Mouse (Mus musculus) midbrain, embryonic 10.5 days (tissue): ENCODE data around the gene Avpr1b. TPM values are rescaled to one million over a fixed set of nuclear protein-coding genes. Genes with fewer than 3 reads are reported as not detected.

Source experiments
- DNase-seq: peaks from one replicate; pipeline ENCODE4 v3.0.0-alpha.2; 2017; ENCODE audit warnings: low spot score
- H3K27ac ChIP-seq: fragments of 300-500 bp; sonication (generic); replicated peaks from 2 replicates; pipeline ENCODE4 v1.5.1; 2016; ENCODE audit warnings: mild to moderate bottlenecking
- H3K27me3 ChIP-seq: fragments of 300-500 bp; sonication (generic); 2 replicates; pipeline ENCODE4 v1.6.1; 2016; ENCODE audit warnings: low read depth, mild to moderate bottlenecking; ENCODE audit not compliant: poor library complexity, severe bottlenecking
- H3K36me3 ChIP-seq: fragments of 300-500 bp; sonication (generic); 2 replicates; pipeline ENCODE4 v1.6.1; 2016; ENCODE audit warnings: mild to moderate bottlenecking, moderate library complexity
- H3K4me1 ChIP-seq: fragments of 300-500 bp; sonication (generic); 2 replicates; pipeline ENCODE4 v1.6.1; 2016
- H3K4me3 ChIP-seq: fragments of 300-500 bp; sonication (generic); 2 replicates; pipeline ENCODE4 v1.5.1; 2016; ENCODE audit warnings: mild to moderate bottlenecking, moderate library complexity
- H3K9me3 ChIP-seq: fragments of 300-500 bp; sonication (generic); replicated peaks from 2 replicates; pipeline ENCODE4 v1.6.1; 2016; ENCODE audit warnings: mild to moderate bottlenecking
- WGBS: fragments of 180-500 bp; shearing (Covaris S2); methylation state at CpG from one replicate; pipeline ENCODE4 v1.1.7; 2016; 5-methylcytosine and 5-hydroxymethylcytosine counted together
- polyA plus RNA-seq: library from polyadenylated mRNA; unstranded; fragments of >200 nt; fragmentation: Nextera tagmentation; extraction: Ambion mirVana; gene quantifications from 2 replicates; pipeline ENCODE4 v1.2.1, GENCODE M21; 2016

Gene Avpr1b
- polyA plus RNA-seq, 1 experiment from 2014 or later = not detected

DNA sequence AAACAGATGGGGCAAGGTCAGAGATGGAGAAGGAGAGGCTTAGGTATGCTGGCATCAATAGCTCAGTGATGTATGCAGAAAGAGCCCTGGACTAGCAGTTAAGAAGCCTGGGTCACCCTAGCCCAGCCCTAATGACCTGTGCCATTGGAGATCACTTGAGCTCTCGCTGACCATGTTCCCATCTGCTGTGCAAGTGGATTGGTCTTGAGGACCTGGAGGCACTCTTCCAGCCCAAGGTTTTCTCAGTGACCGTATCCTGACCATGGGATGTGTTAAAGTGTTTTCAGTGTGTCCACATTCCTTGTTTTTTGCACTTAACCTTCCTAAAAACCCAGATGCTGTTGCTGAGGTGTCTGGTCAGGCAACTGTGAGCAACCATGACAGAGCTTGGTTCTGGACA, 61.2 kb downstream of the Avpr1b start:
- WGBS = 83% methylated on average over 2 of the region's 2 CpGs
- H3K27me3 ChIP-seq = no peaks in the 10 kb centered on the region; the same call in 1 of the 2 replicates
- DNase-seq = no peak
- H3K27ac ChIP-seq = no peak overlapping the region
- H3K9me3 ChIP-seq = no peaks in the 10 kb centered on the region
- H3K4me3 ChIP-seq = no peak overlapping the region
- H3K36me3 ChIP-seq = no peaks in the 10 kb centered on the region
- H3K4me1 ChIP-seq = peaks cover 10% of the 10 kb centered on the region

DNA sequence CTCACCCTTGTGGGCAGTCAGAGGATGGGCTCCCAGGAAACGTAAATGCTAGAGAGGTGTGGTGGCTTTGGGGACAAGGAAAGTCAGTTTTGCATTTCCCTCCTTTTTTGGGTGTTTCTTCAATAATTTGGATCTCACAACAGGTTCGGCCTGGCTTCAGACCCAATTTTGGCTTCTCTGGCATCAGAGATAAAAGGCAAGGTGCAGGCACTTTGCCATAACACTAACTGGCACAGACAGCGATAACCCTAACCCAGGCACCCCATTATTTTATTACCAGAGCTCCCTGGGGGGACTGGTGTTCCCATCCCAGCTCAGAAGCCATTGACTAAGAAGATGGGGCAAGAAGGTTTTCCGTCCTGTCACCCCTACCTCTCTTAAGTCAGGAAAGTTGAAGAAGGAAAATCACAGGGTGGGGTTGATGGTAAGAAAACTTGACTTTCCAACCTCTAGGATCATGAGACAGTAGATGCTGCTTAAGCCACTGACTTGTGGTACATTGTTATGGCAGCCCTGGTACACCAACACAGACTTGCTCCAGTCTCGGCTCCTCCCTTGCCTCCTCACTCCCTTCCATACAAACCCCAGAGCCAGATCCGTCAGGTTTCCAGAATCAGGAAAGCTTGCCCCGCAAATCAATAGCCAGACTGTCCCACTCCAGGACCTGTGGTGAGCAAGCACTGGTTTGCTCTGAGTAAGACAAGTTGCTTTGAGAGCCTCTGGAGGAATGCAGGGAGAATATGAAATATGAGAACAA, 61.9 kb downstream of the Avpr1b start:
- WGBS = 81% methylated on average over 7 of the region's 7 CpGs
- H3K27ac ChIP-seq = no peak overlapping the region
- no peak overlapping the region for H3K4me3 ChIP-seq
- H3K4me1 ChIP-seq = peaks cover 10% of the 10 kb centered on the region
- H3K27me3 ChIP-seq = no peaks in the 10 kb centered on the region; the same call in 1 of the 2 replicates
- H3K9me3 ChIP-seq = no peaks in the 10 kb centered on the region
- no peaks in the 10 kb centered on the region for H3K36me3 ChIP-seq
- no peak for DNase-seq

Other genes starting within 250 kb of the Avpr1b start
- 16.9 and 18.7 TPM in 2 replicates for gene Srgap2, start 71.9 kb upstream of the Avpr1b start, polyA plus RNA-seq
- gene Fam72a, start 71.3 kb upstream of the Avpr1b start, polyA plus RNA-seq = 4.4 and 5.7 TPM in 2 replicates
- gene Ctse, start 39.1 kb downstream of the Avpr1b start, polyA plus RNA-seq = 0.07 TPM in 1 of 2 replicates, not detected in the other
- gene Rab7b, start 89.5 kb downstream of the Avpr1b start, polyA plus RNA-seq = 0.77 and 1.4 TPM in 2 replicates
- not detected in 2 replicates for gene Slc26a9, start 144.8 kb downstream of the Avpr1b start, polyA plus RNA-seq
- gene Pm20d1, start 198.1 kb downstream of the Avpr1b start, polyA plus RNA-seq = 1.7 and 1.8 TPM in 2 replicates
- gene Slc41a1, start 228.3 kb downstream of the Avpr1b start, polyA plus RNA-seq = 11.4 and 12.1 TPM in 2 replicates